Comparison of ENCODE assay signal across 14 mouse cellular contexts in the genomic region with DNA sequence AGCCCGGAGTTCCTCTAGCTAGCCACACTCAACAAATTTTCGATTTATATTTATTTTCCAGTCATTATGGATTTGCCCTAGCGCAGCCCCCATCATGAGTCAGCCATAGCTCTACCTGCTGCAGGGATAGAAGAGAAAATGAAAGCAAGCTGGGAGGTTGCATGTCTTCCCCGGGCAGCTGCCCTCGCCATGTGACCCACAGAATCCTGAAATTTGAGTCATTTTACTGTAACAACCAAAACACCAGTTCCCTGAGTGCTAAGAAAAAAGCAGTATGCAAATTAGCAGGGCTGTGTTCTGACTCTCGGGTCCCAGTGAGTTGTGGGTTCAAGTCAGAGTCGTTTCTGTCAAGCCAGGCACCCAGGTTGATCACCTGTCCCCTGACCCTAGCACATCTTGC. TPM values are rescaled to one million over a fixed set of nuclear protein-coding genes. Genes with fewer than 3 reads are reported as not detected.
DNase-seq lines count a peak whose midpoint lies in the region; ATAC-seq and TF ChIP-seq lines count a peak whose summit lies in the region.
"Had no signal": no experiment of that assay in that cellular context is flagged by ENCODE, and none has a peak within 500 bp of the region (broad histone marks: within the 10 kb centered on the region; RNA-seq: fewer than 3 reads in every experiment).

No protein-coding gene starts in this region.

- H3K9me3 ChIP-seq in intestine, embryonic 15.5 days, result no peaks in the 10 kb centered on the region
- H3K9me3 ChIP-seq in intestine, postnatal 0 days (ENCODE audit: control insufficient read depth), result no peaks in the 10 kb centered on the region
- H3K9me3 ChIP-seq in ES-E14 (ENCODE audit: control insufficient read depth, insufficient read depth, low read depth, low read length), result no peaks in the 10 kb centered on the region
- no peaks in the 10 kb centered on the region for H3K9me3 ChIP-seq in limb, embryonic 13.5 days

- ATAC-seq in intestine, embryonic 15.5 days, result no peak
- no peak for ATAC-seq in intestine, postnatal 0 days
- ATAC-seq in limb, embryonic 13.5 days (ENCODE audit: low FRiP score, low read depth), result no peak
- no peak for ATAC-seq in megakaryocyte-erythroid progenitor cell, adult 5-6 weeks (replicated peaks; ENCODE audit: low FRiP score, low TSS enrichment, poor library complexity, severe bottlenecking)

- no peak for TF ChIP-seq CTCF in intestine, postnatal 0 days (IDR thresholded peaks at IDR 0.05; ENCODE audit: low read depth)

- peak; percentile 65 for DNase-seq in A20 (ENCODE audit: low read depth, low spot score)
- no peak for DNase-seq in ES-E14 (ENCODE audit: low read depth, low spot score)
- no peak for DNase-seq in natural killer cell, adult 2 months (ENCODE audit: low spot score in 2 of 2)
- no peak for DNase-seq in right cerebral cortex, postnatal 36 days (ENCODE audit: low spot score in 2 of 2)
- DNase-seq: right cerebral cortex, adult 18-20 months; thymus, postnatal 25 days had no signal

- peaks cover 35% of the 10 kb centered on the region for H3K4me1 ChIP-seq in intestine, embryonic 15.5 days (replicated peaks)
- H3K4me1 ChIP-seq in intestine, postnatal 0 days (replicated peaks; ENCODE audit: control insufficient read depth, insufficient read depth, low read length), result 0 out of 2 replicates have a peak, but pooled peaks cover 4% of the 10 kb centered on the region
- peaks cover 13 to 22% of the 10 kb centered on the region in 2 experiments for H3K4me1 ChIP-seq in ES-E14 (ENCODE audit: control insufficient read depth in 2 of 2, insufficient read depth in 2 of 2, low read length in 2 of 2, poor library complexity in 1 of 2)
- H3K4me1 ChIP-seq in limb, embryonic 13.5 days, result peaks cover 68% of the 10 kb centered on the region

- no peaks in the 10 kb centered on the region for H3K36me3 ChIP-seq in intestine, embryonic 15.5 days
- no peaks in the 10 kb centered on the region for H3K36me3 ChIP-seq in intestine, postnatal 0 days (ENCODE audit: control insufficient read depth, insufficient read depth)
- H3K36me3 ChIP-seq in ES-E14 (ENCODE audit: control insufficient read depth, insufficient read depth, low read length, poor library complexity, severe bottlenecking), result no peaks in the 10 kb centered on the region
- no peaks in the 10 kb centered on the region for H3K36me3 ChIP-seq in limb, embryonic 13.5 days

- H3K27ac ChIP-seq in intestine, embryonic 15.5 days, result 0 out of 2 replicates have a peak overlapping the region, but pooled peaks have one; percentile 19
- no peak overlapping the region; the same call in 1 of the 2 replicates for H3K27ac ChIP-seq in intestine, postnatal 0 days (ENCODE audit: low read depth, low read length)
- no peak overlapping the region; the same call in 1 of the 2 replicates for H3K27ac ChIP-seq in ES-E14 (ENCODE audit: insufficient read depth, low read depth, low read length, poor library complexity, severe bottlenecking)
- peak overlapping the region; percentile 10; the same call in 1 of the 2 replicates for H3K27ac ChIP-seq in limb, embryonic 13.5 days

- in situ Hi-C loops in ES-E14 (cut with MboI; ENCODE audit: low sequenced_read_pairs in 2 of 2, unreplicated experiment in 2 of 2), result no loop called here

- no peaks in the 10 kb centered on the region for H3K27me3 ChIP-seq in intestine, embryonic 15.5 days (replicated peaks)
- no peaks in the 10 kb centered on the region for H3K27me3 ChIP-seq in intestine, postnatal 0 days (replicated peaks; ENCODE audit: control insufficient read depth, insufficient read depth, low read length)
- peaks cover 4% of the 10 kb centered on the region; the same call in 1 of the 2 replicates for H3K27me3 ChIP-seq in limb, embryonic 13.5 days

- H3K4me2 ChIP-seq in intestine, embryonic 15.5 days (replicated peaks), result no peak overlapping the region
- H3K4me2 ChIP-seq in intestine, postnatal 0 days (replicated peaks; ENCODE audit: low read depth), result no peak overlapping the region
- H3K4me2 ChIP-seq in limb, embryonic 13.5 days (replicated peaks), result no peak overlapping the region

- H3K9ac ChIP-seq in intestine, embryonic 15.5 days, result no peak overlapping the region
- H3K9ac ChIP-seq in intestine, postnatal 0 days (ENCODE audit: low read depth, low read length), result no peak overlapping the region
- H3K9ac ChIP-seq in ES-E14 (ENCODE audit: insufficient read depth, low read depth, low read length, poor library complexity, severe bottlenecking), result peak overlapping the region; percentile 1; the same call in 1 of the 2 replicates
- no peak overlapping the region for H3K9ac ChIP-seq in limb, embryonic 13.5 days

- H3K4me3 ChIP-seq in intestine, embryonic 15.5 days (replicated peaks), result no peak overlapping the region
- H3K4me3 ChIP-seq in intestine, postnatal 0 days (ENCODE audit: low read depth, low read length), result no peak overlapping the region
- H3K4me3 ChIP-seq in ES-E14 (ENCODE audit: insufficient read depth in 1 of 2, low read depth in 1 of 2, low read length in 2 of 2, poor library complexity in 1 of 2, severe bottlenecking in 1 of 2), result no peak overlapping the region
- H3K4me3 ChIP-seq in limb, embryonic 13.5 days, result no peak overlapping the region

- WGBS in intestine, embryonic 15.5 days, result 81% methylated on average over 7 of the region's 7 CpGs
- 78% methylated on average over 7 of the region's 7 CpGs for WGBS in intestine, postnatal 0 days
- WGBS in limb, embryonic 13.5 days, result 61% methylated on average over 7 of the region's 7 CpGs

TF ChIP-seq in ES-E14, 5 proteins besides CTCF, POLR2A, EP300 and RAD21:
- no peak for TF ChIP-seq HCFC1 (IDR thresholded peaks at IDR 0.05; ENCODE audit: borderline replicate concordance, insufficient read depth, low read length)
- no peak for TF ChIP-seq CHD2 (IDR thresholded peaks at IDR 0.05; ENCODE audit: low read depth, low read length)
- TF ChIP-seq ZC3H11A (IDR thresholded peaks at IDR 0.05; ENCODE audit: borderline replicate concordance, low read depth, low read length), result no peak
- no peak for TF ChIP-seq MAFK (IDR thresholded peaks at IDR 0.05; ENCODE audit: insufficient read depth, low read depth, low read length)
- no peak for TF ChIP-seq ZNF384 (IDR thresholded peaks at IDR 0.05; ENCODE audit: low read depth, low read length)

RNA-seq across cellular contexts. Expression of a gene that starts 15.6 kb away (rescaled TPM):
- 18.0 and 18.5 TPM in 2 replicates for polyA plus RNA-seq in intestine, embryonic 15.5 days (2015; fragmentation: Nextera tagmentation; extraction: Ambion mirVana)
- 6.4 and 7.0 TPM in 2 replicates for polyA plus RNA-seq in intestine, postnatal 0 days (2015; fragmentation: Nextera tagmentation; extraction: Ambion mirVana)
- total RNA-seq in ES-E14 (2012; rRNA removed), result 36.5 and 49.0 TPM in 2 replicates
- 18.3 and 19.6 TPM in 2 replicates for polyA plus RNA-seq in limb, embryonic 13.5 days (2015; fragmentation: Nextera tagmentation; extraction: Ambion mirVana)
- total RNA-seq in megakaryocyte-erythroid progenitor cell, adult 5-6 weeks (2014; fragmentation: Nextera tagmentation), result 8.4 and 13.4 TPM in 2 replicates
- 12.5 and 18.7 TPM in 2 replicates for total RNA-seq in megakaryocyte-erythroid progenitor cell, adult 5-6 weeks (2017)

RNA-seq across cellular contexts. Expression of a gene that starts 50.5 kb away (rescaled TPM):
- not detected in 2 replicates for polyA plus RNA-seq in intestine, embryonic 15.5 days (2015; fragmentation: Nextera tagmentation; extraction: Ambion mirVana)
- polyA plus RNA-seq in intestine, postnatal 0 days (2015; fragmentation: Nextera tagmentation; extraction: Ambion mirVana), result not detected in 2 replicates
- not detected in 2 replicates for total RNA-seq in ES-E14 (2012; rRNA removed)
- not detected in 2 replicates for polyA plus RNA-seq in limb, embryonic 13.5 days (2015; fragmentation: Nextera tagmentation; extraction: Ambion mirVana)
- not detected in 2 replicates for total RNA-seq in megakaryocyte-erythroid progenitor cell, adult 5-6 weeks (2014; fragmentation: Nextera tagmentation)
- not detected in 2 replicates for total RNA-seq in megakaryocyte-erythroid progenitor cell, adult 5-6 weeks (2017)
- total RNA-seq: gastrocnemius, adult 8-10 months; liver, adult 2 months; monocyte, adult 5-6 weeks had no signal
- polyA plus RNA-seq: embryonic facial prominence, embryonic 11.5 days; liver, adult 2 months had no signal

Comparison
In these comparisons a context has a peak if more than half of its experiments do, and no peak if none do; other contexts are left out.
1. H3K27ac ChIP-seq: peak in intestine, embryonic 15.5 days (single experiment) and limb, embryonic 13.5 days (single experiment); none in intestine, postnatal 0 days (single experiment) and ES-E14 (single experiment).